In genomic region chr2:109693178-109694115, GRCm38 (mm10) we compare ENCODE assay signal across 9 mouse cellular contexts. TPM values are rescaled to one million over a fixed set of nuclear protein-coding genes. Genes with fewer than 3 reads are reported as not detected.
DNase-seq lines count a peak whose midpoint lies in the region; ATAC-seq and TF ChIP-seq lines count a peak whose summit lies in the region.
"Had no signal": no experiment of that assay in that cellular context is flagged by ENCODE, and none has a peak within 500 bp of the region (broad histone marks: within the 10 kb centered on the region; RNA-seq: fewer than 3 reads in every experiment).

No protein-coding gene starts in this region.

- peaks cover 7 to 13% of the 10 kb centered on the region in 2 experiments for H3K4me1 ChIP-seq in heart, embryonic 14.5 days (ENCODE audit: control insufficient read depth in 2 of 2, insufficient read depth in 2 of 2, low read length in 2 of 2)
- H3K4me1 ChIP-seq in lung, adult 2 months (ENCODE audit: control insufficient read depth, insufficient read depth, low read length) = no peaks in the 10 kb centered on the region

- no peaks in the 10 kb centered on the region for H3K36me3 ChIP-seq in heart, embryonic 14.5 days (ENCODE audit: control insufficient read depth, insufficient read depth, low read length)

- ATAC-seq in heart, embryonic 14.5 days (ENCODE audit: insufficient number of reproducible peaks, insufficient read depth, low FRiP score, low read depth) = peak; percentile 71
- no peak for ATAC-seq in inflammation-experienced regulatory T-cells, adult 6 months

- TF ChIP-seq CTCF in lung, adult 2 months (IDR thresholded peaks at IDR 0.05; ENCODE audit: insufficient read depth, low read length) = no peak

- no peak overlapping the region for H3K27ac ChIP-seq in heart, embryonic 14.5 days (replicated peaks in 1 of 2; ENCODE audit: control insufficient read depth in 1 of 2, insufficient read depth in 1 of 2, low read depth in 2 of 2, low read length in 2 of 2)

- H3K4me3 ChIP-seq in heart, embryonic 14.5 days (ENCODE audit: control insufficient read depth in 1 of 2, insufficient read depth in 1 of 2, low read depth in 1 of 2, low read length in 2 of 2) = peak overlapping the region; percentile 54 to 57
- peak overlapping the region; percentile 56 for H3K4me3 ChIP-seq in lung, adult 2 months (replicated peaks; ENCODE audit: extremely low read depth, low read depth, low read length)
- H3K4me3 ChIP-seq: megakaryocyte, embryonic 14.5 days had no signal

- peak; percentile 39; the same call in 1 of the 2 replicates for TF ChIP-seq POLR2A in lung, adult 2 months (IDR thresholded peaks at IDR 0.05; ENCODE audit: borderline replicate concordance, extremely low read depth, low read depth, low read length)

- peak; percentile 8 for DNase-seq in thymus, postnatal 4 days
- no peak for DNase-seq in thymus, postnatal 36 days
- peak; percentile 75 for DNase-seq in embryo, embryonic 9.5 days (ENCODE audit: extremely low spot score)
- DNase-seq in kidney, postnatal 10 days = peak; percentile 46
- peak; percentile 27 for DNase-seq in lung, adult 2 months
- DNase-seq in retina, embryonic 14.5 days (ENCODE audit: low spot score) = peak; percentile 78

- peak overlapping the region; percentile 92 for H3K4me2 ChIP-seq in heart, embryonic 14.5 days (ENCODE audit: low read length)

- WGBS in heart, embryonic 14.5 days = under 1% methylated on average over 66 of the region's 67 CpGs
- WGBS in lung, adult 2 months = 2% methylated on average over 67 of the region's 67 CpGs

- peaks cover 53% of the 10 kb centered on the region for H3K27me3 ChIP-seq in heart, embryonic 14.5 days (ENCODE audit: control insufficient read depth, insufficient read depth, low read length)

- peak overlapping the region; percentile 54 for H3K9ac ChIP-seq in heart, embryonic 14.5 days (ENCODE audit: low read length)

- no peaks in the 10 kb centered on the region for H3K9me3 ChIP-seq in heart, embryonic 14.5 days (ENCODE audit: control insufficient read depth, low read length)
- H3K9me3 ChIP-seq: megakaryocyte, embryonic 14.5 days had no signal

RNA-seq across cellular contexts. Expression of gene Bdnf, which starts 18.9 kb away (rescaled TPM):
- polyA plus RNA-seq in heart, embryonic 14.5 days (2014; fragmentation: Nextera tagmentation; extraction: Ambion mirVana) = 0.15 and 0.45 TPM in 2 replicates
- polyA plus RNA-seq in lung, adult 2 months (2012; rRNA removed) = 4.7 and 4.8 TPM in 2 replicates
- not detected for polyA plus RNA-seq in inflammation-experienced regulatory T-cells, adult 6 months (2017; shearing (Covaris generic))

Comparison
In these comparisons a context has a peak if more than half of its experiments do, and no peak if none do; other contexts are left out.
1. DNase-seq: peak in thymus, postnatal 4 days (single experiment), embryo, embryonic 9.5 days (single experiment), kidney, postnatal 10 days (single experiment), lung, adult 2 months (single experiment) and retina, embryonic 14.5 days (single experiment); none in thymus, postnatal 36 days (0 of 2).